Mouse (Mus musculus): ENCODE measurements around the gene Usb1. TPM values are rescaled to one million over a fixed set of nuclear protein-coding genes. Genes with fewer than 3 reads are reported as not detected.

Usb1 gene
- polyA plus RNA-seq, 1 experiment from 2014 or later: 15.4 TPM

- H3K36me3 ChIP-seq: no peaks in the 10 kb centered on the region
- no peak overlapping the region for H3K9ac ChIP-seq
- peaks cover 42% of the 10 kb centered on the region for H3K4me1 ChIP-seq
- H3K4me3 ChIP-seq: no peak overlapping the region
- ATAC-seq: peak; percentile 78
- 23% methylated on average over 7 of the region's 7 CpGs for WGBS (ENCODE audit: insufficient replicate concordance)
- H3K27me3 ChIP-seq (replicated peaks): peaks cover 14% of the 10 kb centered on the region
- peak overlapping the region; percentile 39 for H3K4me2 ChIP-seq
- 0 out of 2 replicates have a peak overlapping the region, but pooled peaks have one; percentile 24 for H3K27ac ChIP-seq
- H3K9me3 ChIP-seq (replicated peaks): no peaks in the 10 kb centered on the region
These were observed 28.3 kb downstream of the Usb1 start for GRCm38 (mm10) chr8:95360181-95361015.

GRCm38 (mm10) chr8:95361016-95361341 lies 28.9 kb downstream of the Usb1 start:
- no peak overlapping the region for H3K9ac ChIP-seq
- H3K27ac ChIP-seq: 0 out of 2 replicates have a peak overlapping the region, but pooled peaks have one; percentile 24
- H3K4me2 ChIP-seq: peak overlapping the region; percentile 39
- H3K4me1 ChIP-seq: peaks cover 45% of the 10 kb centered on the region
- peaks cover 9% of the 10 kb centered on the region for H3K27me3 ChIP-seq (replicated peaks)
- no peak overlapping the region for H3K4me3 ChIP-seq
- no peaks in the 10 kb centered on the region for H3K36me3 ChIP-seq
- ATAC-seq: peak; percentile 57
- H3K9me3 ChIP-seq (replicated peaks): no peaks in the 10 kb centered on the region
- 42% methylated on average over 3 of the region's 3 CpGs for WGBS (ENCODE audit: insufficient replicate concordance)

- Histone ChIP-seq H3K9me3 (replicated peaks) (no peaks in the 10 kb centered on the region), H3K4me1 (peaks cover 56% of the 10 kb centered on the region), H3K36me3 (no peaks in the 10 kb centered on the region), H3K27ac (no peak overlapping the region), H3K4me3 (no peak overlapping the region), H3K9ac (no peak overlapping the region), H3K4me2 (no peak overlapping the region), H3K27me3 (replicated peaks) (no peaks in the 10 kb centered on the region)
- 57% methylated on average over 6 of the region's 6 CpGs for WGBS (ENCODE audit: insufficient replicate concordance)
- no peak for ATAC-seq
These were observed 30.2 kb downstream of the Usb1 start for GRCm38 (mm10) chr8:95362272-95362671.

GRCm38 (mm10) chr8:95363849-95364248 lies 31.8 kb downstream of the Usb1 start:
- no peak overlapping the region for H3K9ac ChIP-seq
- no peaks in the 10 kb centered on the region for H3K9me3 ChIP-seq (replicated peaks)
- H3K4me2 ChIP-seq: no peak overlapping the region
- H3K4me1 ChIP-seq: peaks cover 63% of the 10 kb centered on the region
- no peaks in the 10 kb centered on the region for H3K27me3 ChIP-seq (replicated peaks)
- no peak overlapping the region for H3K27ac ChIP-seq
- no peak overlapping the region for H3K4me3 ChIP-seq
- no peak for ATAC-seq
- WGBS (ENCODE audit: insufficient replicate concordance): 85% methylated on average over 2 of the region's 2 CpGs
- no peaks in the 10 kb centered on the region for H3K36me3 ChIP-seq

- H3K9ac ChIP-seq: 0 out of 2 replicates have a peak overlapping the region, but pooled peaks have one; percentile 7
- peak; percentile 38 for ATAC-seq
- no peaks in the 10 kb centered on the region for H3K9me3 ChIP-seq (replicated peaks)
- WGBS (ENCODE audit: insufficient replicate concordance): 45% methylated on average over 20 of the region's 20 CpGs
- H3K27ac ChIP-seq: no peak overlapping the region
- peaks cover 46% of the 10 kb centered on the region for H3K4me1 ChIP-seq
- peak overlapping the region; percentile 27 for H3K4me3 ChIP-seq
- H3K36me3 ChIP-seq: no peaks in the 10 kb centered on the region
- peaks cover 10% of the 10 kb centered on the region; the same call in 1 of the 2 replicates for H3K27me3 ChIP-seq (replicated peaks)
- peak overlapping the region; percentile 56 for H3K4me2 ChIP-seq
These were observed 37.7 kb downstream of the Usb1 start for GRCm38 (mm10) chr8:95369581-95370326.

GRCm38 (mm10) chr8:95373389-95374002 lies 41.4 kb downstream of the Usb1 start:
- Histone ChIP-seq H3K9me3 (replicated peaks) (no peaks in the 10 kb centered on the region), H3K36me3 (no peaks in the 10 kb centered on the region), H3K4me2 (no peak overlapping the region), H3K27me3 (replicated peaks) (peaks cover 17% of the 10 kb centered on the region), H3K9ac (no peak overlapping the region), H3K4me3 (no peak overlapping the region), H3K4me1 (peaks cover 24% of the 10 kb centered on the region), H3K27ac (no peak overlapping the region)
- WGBS (ENCODE audit: insufficient replicate concordance): 58% methylated on average over 12 of the region's 12 CpGs
- no peak for ATAC-seq

- Histone ChIP-seq H3K27me3 (replicated peaks) (peaks cover 17% of the 10 kb centered on the region), H3K9me3 (replicated peaks) (no peaks in the 10 kb centered on the region), H3K9ac (no peak overlapping the region), H3K4me1 (peaks cover 17% of the 10 kb centered on the region), H3K4me2 (no peak overlapping the region), H3K27ac (no peak overlapping the region), H3K4me3 (no peak overlapping the region), H3K36me3 (no peaks in the 10 kb centered on the region)
- 59% methylated on average over 3 of the region's 3 CpGs for WGBS (ENCODE audit: insufficient replicate concordance)
- no peak for ATAC-seq
These were observed 42.3 kb downstream of the Usb1 start for GRCm38 (mm10) chr8:95374429-95374828.

- H3K27me3 ChIP-seq (replicated peaks): peaks cover 17% of the 10 kb centered on the region
- H3K27ac ChIP-seq: no peak overlapping the region
- no peaks in the 10 kb centered on the region for H3K9me3 ChIP-seq (replicated peaks)
- no peak overlapping the region for H3K4me2 ChIP-seq
- 60% methylated on average over 7 of the region's 7 CpGs for WGBS (ENCODE audit: insufficient replicate concordance)
- H3K36me3 ChIP-seq: no peaks in the 10 kb centered on the region
- no peak overlapping the region for H3K4me3 ChIP-seq
- no peak for ATAC-seq
- peaks cover 10% of the 10 kb centered on the region for H3K4me1 ChIP-seq
- H3K9ac ChIP-seq: no peak overlapping the region
These were observed 43.4 kb downstream of the Usb1 start for GRCm38 (mm10) chr8:95375374-95375930.

- no peak for ATAC-seq
- 74% methylated on average over 12 of the region's 12 CpGs for WGBS (ENCODE audit: insufficient replicate concordance)
- Histone ChIP-seq H3K4me3 (no peak overlapping the region), H3K9me3 (replicated peaks) (no peaks in the 10 kb centered on the region), H3K4me1 (peaks cover 10% of the 10 kb centered on the region), H3K9ac (no peak overlapping the region), H3K27me3 (replicated peaks) (peaks cover 17% of the 10 kb centered on the region), H3K4me2 (no peak overlapping the region), H3K36me3 (no peaks in the 10 kb centered on the region), H3K27ac (no peak overlapping the region)
These were observed 44.4 kb downstream of the Usb1 start for GRCm38 (mm10) chr8:95376309-95376999.

- peaks cover 12% of the 10 kb centered on the region for H3K27me3 ChIP-seq (replicated peaks)
- H3K36me3 ChIP-seq: no peaks in the 10 kb centered on the region
- no peak overlapping the region for H3K4me3 ChIP-seq
- no peak overlapping the region for H3K27ac ChIP-seq
- WGBS (ENCODE audit: insufficient replicate concordance): 66% methylated on average over 4 of the region's 4 CpGs
- no peaks in the 10 kb centered on the region for H3K9me3 ChIP-seq (replicated peaks)
- ATAC-seq: no peak
- no peak overlapping the region for H3K9ac ChIP-seq
- H3K4me1 ChIP-seq: peaks cover 10% of the 10 kb centered on the region
- H3K4me2 ChIP-seq: no peak overlapping the region
These were observed 45.0 kb downstream of the Usb1 start for GRCm38 (mm10) chr8:95377101-95377500.

- no peak overlapping the region for H3K4me3 ChIP-seq
- no peak for ATAC-seq
These were observed 45.8 kb downstream of the Usb1 start for GRCm38 (mm10) chr8:95377863-95378291.

More at GRCm38 (mm10) chr8:95377863-95378291, 45.8 kb downstream of the Usb1 start:
- peaks cover 10% of the 10 kb centered on the region for H3K4me1 ChIP-seq
- H3K9me3 ChIP-seq (replicated peaks): no peaks in the 10 kb centered on the region
- H3K36me3 ChIP-seq: no peaks in the 10 kb centered on the region
- H3K9ac ChIP-seq: no peak overlapping the region
- H3K4me2 ChIP-seq: no peak overlapping the region
- H3K27me3 ChIP-seq (replicated peaks): peaks cover 7% of the 10 kb centered on the region
- 35% methylated on average over 7 of the region's 7 CpGs for WGBS (ENCODE audit: insufficient replicate concordance)
- no peak overlapping the region for H3K27ac ChIP-seq

Data from liver, embryonic 12.5 days (tissue).